In the genomic region with DNA sequence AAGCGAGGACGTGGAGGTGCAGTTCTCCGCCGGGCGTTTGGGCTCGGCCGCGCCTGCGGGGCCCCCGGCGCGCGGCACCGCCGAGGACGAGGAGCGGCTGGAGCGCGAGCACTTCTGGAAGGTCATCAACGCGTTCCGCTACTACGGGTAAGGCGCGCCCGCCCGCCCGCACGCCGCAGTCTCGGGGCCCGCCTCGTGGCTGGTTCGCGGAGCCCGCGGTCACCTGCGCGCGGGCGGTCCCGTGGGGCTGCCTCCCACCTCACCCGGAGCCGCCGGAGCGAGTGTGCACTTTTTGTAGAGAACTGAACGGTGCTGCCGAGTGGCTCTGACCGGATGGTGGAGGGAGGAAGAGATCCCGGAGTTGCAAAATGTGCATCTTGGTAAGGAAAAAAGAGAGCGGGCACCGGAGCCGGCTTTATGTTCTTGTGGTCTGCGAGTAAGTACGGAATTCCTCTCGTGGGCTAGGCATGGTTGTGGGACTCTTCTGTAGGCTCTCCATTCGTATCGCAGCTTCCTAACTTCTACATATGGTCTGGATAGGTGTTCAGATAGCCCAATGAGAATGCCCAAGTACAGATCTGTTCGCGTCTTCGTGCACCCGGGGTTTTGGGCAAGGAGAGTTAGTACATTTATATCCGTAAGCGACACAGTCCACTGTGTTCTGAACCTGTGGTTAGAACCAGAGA, we compare ENCODE assay signal across 7 mouse cellular contexts. TPM values are rescaled to one million over a fixed set of nuclear protein-coding genes. Genes with fewer than 3 reads are reported as not detected.
DNase-seq lines count a peak whose midpoint lies in the region; ATAC-seq lines count a peak whose summit lies in the region.

No protein-coding gene starts in this region.

- H3K4me2 ChIP-seq in forebrain, embryonic 14.5 days (ENCODE audit: low read length) = peak overlapping the region; percentile 75
- peak overlapping the region; percentile 76 for H3K4me2 ChIP-seq in hindbrain, embryonic 14.5 days (replicated peaks)

- peak; percentile 56 for DNase-seq in Muller cell, postnatal 12 days (ENCODE audit: inconsistent ontology term)
- peak; percentile 46 for DNase-seq in forebrain, embryonic 14.5 days (ENCODE audit: low spot score)
- peak; percentile 41 for DNase-seq in hindbrain, embryonic 14.5 days (ENCODE audit: low spot score)
- DNase-seq in left cerebral cortex, adult 18-20 months (ENCODE audit: low spot score in 2 of 2) = peak; percentile 47 to 62
- peak; percentile 16 to 34 for DNase-seq in right cerebral cortex, postnatal 36 days (ENCODE audit: low spot score in 2 of 2)

- H3K27me3 ChIP-seq in forebrain, embryonic 14.5 days (replicated peaks; ENCODE audit: control insufficient read depth, insufficient read depth, low read length) = no peaks in the 10 kb centered on the region
- H3K27me3 ChIP-seq in hindbrain, embryonic 14.5 days (ENCODE audit: control insufficient read depth, insufficient read depth, low read length) = no peaks in the 10 kb centered on the region
- no peaks in the 10 kb centered on the region for H3K27me3 ChIP-seq in megakaryocyte, embryonic 14.5 days (replicated peaks)

- H3K27ac ChIP-seq in forebrain, embryonic 14.5 days (ENCODE audit: low read depth, low read length) = peak overlapping the region; percentile 68
- peak overlapping the region; percentile 81 for H3K27ac ChIP-seq in hindbrain, embryonic 14.5 days

- H3K9ac ChIP-seq in forebrain, embryonic 14.5 days (ENCODE audit: low read length) = peak overlapping the region; percentile 82
- peak overlapping the region; percentile 83 for H3K9ac ChIP-seq in hindbrain, embryonic 14.5 days

- ATAC-seq in cerebellum, adult (ENCODE audit: insufficient number of reproducible peaks, low FRiP score, low TSS enrichment) = peak; percentile 54
- ATAC-seq in forebrain, embryonic 14.5 days = peak; percentile 69
- no peak; the same call in 1 of the 2 replicates for ATAC-seq in hindbrain, embryonic 14.5 days (ENCODE audit: low FRiP score)

- no peaks in the 10 kb centered on the region for H3K9me3 ChIP-seq in forebrain, embryonic 14.5 days (replicated peaks; ENCODE audit: control insufficient read depth, low read length)
- no peaks in the 10 kb centered on the region for H3K9me3 ChIP-seq in hindbrain, embryonic 14.5 days (ENCODE audit: control insufficient read depth, low read length)
- no peaks in the 10 kb centered on the region for H3K9me3 ChIP-seq in megakaryocyte, embryonic 14.5 days

- no peaks in the 10 kb centered on the region for H3K36me3 ChIP-seq in forebrain, embryonic 14.5 days (ENCODE audit: control insufficient read depth, insufficient read depth, low read length)
- no peaks in the 10 kb centered on the region for H3K36me3 ChIP-seq in hindbrain, embryonic 14.5 days (replicated peaks; ENCODE audit: control insufficient read depth, insufficient read depth)
- H3K36me3 ChIP-seq in megakaryocyte, embryonic 14.5 days (replicated peaks; ENCODE audit: low read length) = peaks cover 2% of the 10 kb centered on the region

- H3K4me1 ChIP-seq in forebrain, embryonic 14.5 days (ENCODE audit: control insufficient read depth, insufficient read depth, low read length) = peaks cover 19% of the 10 kb centered on the region
- peaks cover 21% of the 10 kb centered on the region for H3K4me1 ChIP-seq in hindbrain, embryonic 14.5 days (replicated peaks; ENCODE audit: control insufficient read depth, insufficient read depth, low read length)
- H3K4me1 ChIP-seq in megakaryocyte, embryonic 14.5 days = peaks cover 57% of the 10 kb centered on the region

- under 1% methylated on average over 48 of the region's 64 CpGs for WGBS in forebrain, embryonic 14.5 days
- WGBS in hindbrain, embryonic 14.5 days = under 1% methylated on average over 55 of the region's 64 CpGs

- peak overlapping the region; percentile 70 for H3K4me3 ChIP-seq in forebrain, embryonic 14.5 days (ENCODE audit: low read depth, low read length)
- peak overlapping the region; percentile 65 for H3K4me3 ChIP-seq in hindbrain, embryonic 14.5 days (replicated peaks; ENCODE audit: low read length)
- H3K4me3 ChIP-seq in megakaryocyte, embryonic 14.5 days (replicated peaks) = peak overlapping the region; percentile 94

RNA-seq across cellular contexts. Expression of a gene that starts 0.6 kb away (rescaled TPM):
- 13.8 and 15.1 TPM in 2 replicates for polyA plus RNA-seq in forebrain, embryonic 14.5 days (2014; fragmentation: Nextera tagmentation; extraction: Ambion mirVana)
- polyA plus RNA-seq in hindbrain, embryonic 14.5 days (2014; fragmentation: Nextera tagmentation; extraction: Ambion mirVana) = 15.4 and 16.1 TPM in 2 replicates
- total RNA-seq in left cerebral cortex, adult 18-20 months (2021) = 10 to 100 TPM; 10.4 to 11.5 TPM
- polyA plus RNA-seq in megakaryocyte, embryonic 14.5 days (2012; ENCODE audit: insufficient read depth, low replicate concordance) = 8.3 and 8.8 TPM in 2 replicates

RNA-seq across cellular contexts. Expression of a gene that starts 39.4 kb away (rescaled TPM):
- polyA plus RNA-seq in forebrain, embryonic 14.5 days (2014; fragmentation: Nextera tagmentation; extraction: Ambion mirVana) = 2.1 and 2.2 TPM in 2 replicates
- polyA plus RNA-seq in hindbrain, embryonic 14.5 days (2014; fragmentation: Nextera tagmentation; extraction: Ambion mirVana) = 6.2 and 6.6 TPM in 2 replicates
- total RNA-seq in left cerebral cortex, adult 18-20 months (2021) = 1 to 10 TPM; 5.8 to 5.9 TPM
- polyA plus RNA-seq in megakaryocyte, embryonic 14.5 days (2012; ENCODE audit: insufficient read depth, low replicate concordance) = 0.96 and 1.5 TPM in 2 replicates

RNA-seq across cellular contexts. Expression of a gene that starts 39.6 kb away (rescaled TPM):
- 39.7 and 40.6 TPM in 2 replicates for polyA plus RNA-seq in forebrain, embryonic 14.5 days (2014; fragmentation: Nextera tagmentation; extraction: Ambion mirVana)
- 51.8 and 54.3 TPM in 2 replicates for polyA plus RNA-seq in hindbrain, embryonic 14.5 days (2014; fragmentation: Nextera tagmentation; extraction: Ambion mirVana)
- total RNA-seq in left cerebral cortex, adult 18-20 months (2021) = 10 to 100 TPM; 14.0 to 16.2 TPM
- polyA plus RNA-seq in megakaryocyte, embryonic 14.5 days (2012; ENCODE audit: insufficient read depth, low replicate concordance) = 422 and 727 TPM in 2 replicates

RNA-seq across cellular contexts. Expression of a gene that starts 41.8 kb away (rescaled TPM):
- 84.1 and 86.4 TPM in 2 replicates for polyA plus RNA-seq in forebrain, embryonic 14.5 days (2014; fragmentation: Nextera tagmentation; extraction: Ambion mirVana)
- polyA plus RNA-seq in hindbrain, embryonic 14.5 days (2014; fragmentation: Nextera tagmentation; extraction: Ambion mirVana) = 61.2 and 73.5 TPM in 2 replicates
- total RNA-seq in left cerebral cortex, adult 18-20 months (2021) = 10 to 100 TPM; 25.5 to 27.3 TPM
- polyA plus RNA-seq in megakaryocyte, embryonic 14.5 days (2012; ENCODE audit: insufficient read depth, low replicate concordance) = 7.6 and 14.4 TPM in 2 replicates
